Mouse (Mus musculus) lung, postnatal 4 days (tissue): ENCODE measurements around the gene Zfp324.
A peak's percentile ranks its signal among the peaks of the same experiment; 100 is the strongest.

Source experiments
- DNase-seq, 2 experiments: peaks; one replicate each; pipeline ENCODE4 v3.0.0; 2021

Gene Zfp324

DNA sequence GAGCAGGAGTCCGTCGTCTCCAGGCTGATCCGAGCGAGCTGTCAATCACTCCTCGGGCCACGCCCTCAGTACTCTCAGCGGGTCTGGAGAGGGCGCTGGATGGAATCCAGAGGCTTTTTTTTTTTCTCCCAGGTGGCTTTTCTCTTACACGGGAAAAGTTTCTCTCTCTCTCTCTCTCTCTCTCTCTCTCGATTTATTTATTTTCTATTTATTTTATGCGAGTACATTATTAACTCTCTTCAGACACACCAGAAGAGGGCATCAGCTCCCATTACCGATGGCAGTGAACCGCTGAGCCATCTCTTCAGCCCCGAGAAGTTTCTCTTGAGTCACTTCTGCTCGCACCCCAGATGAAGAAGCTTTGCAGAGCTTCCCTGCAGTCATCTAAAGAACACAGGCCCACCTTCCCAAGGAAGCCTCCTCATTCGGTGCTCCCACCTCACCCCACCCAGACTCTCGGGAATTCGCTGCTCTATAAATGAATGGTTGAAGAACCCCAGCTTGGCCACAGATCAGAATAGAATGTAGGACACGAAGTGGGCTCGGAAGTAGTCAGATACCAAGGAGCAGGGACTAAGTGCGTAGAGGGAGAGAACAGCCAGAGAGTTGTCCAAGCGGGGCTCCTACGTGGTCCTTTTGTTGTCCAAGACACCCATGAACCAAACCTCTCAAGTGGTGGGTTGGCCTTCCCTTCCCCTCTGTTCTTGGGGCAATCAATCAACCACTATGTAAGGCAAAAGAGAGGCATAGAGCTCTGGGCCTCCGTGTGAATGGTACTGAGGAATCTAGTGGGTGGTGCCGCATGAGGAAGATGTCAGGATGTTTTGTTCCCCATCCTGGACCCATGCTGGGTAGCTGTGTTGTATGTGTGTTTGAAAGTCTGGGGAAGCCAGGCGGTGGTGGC lies 44.6 kb downstream of the Zfp324 start, which contains the start of gene Zbtb45:
TSS of gene Zbtb45 (minus strand) at position 30 of the 904 bp plus-strand sequence.
- DNase-seq: peak in 1 of 2 experiments; percentile 21

DNA sequence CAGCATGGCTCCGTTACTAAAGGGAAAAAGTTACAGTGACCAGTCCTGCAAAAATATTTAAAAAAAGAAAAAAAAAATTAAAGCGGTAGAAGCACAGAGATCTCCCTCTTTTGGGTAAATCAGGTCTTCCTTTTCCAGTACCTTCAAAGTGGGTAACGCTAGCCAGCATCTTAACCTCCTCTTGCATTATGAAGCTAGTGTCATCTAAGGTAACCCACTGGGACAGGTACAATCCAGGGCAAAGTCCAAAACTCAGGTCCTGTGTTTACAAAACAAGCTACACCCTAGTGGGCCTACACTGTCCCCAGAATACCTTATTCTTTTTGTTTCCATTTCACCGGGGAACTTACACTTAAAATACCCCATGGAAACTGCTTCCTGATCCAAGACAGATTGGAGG lies 48.0 kb downstream of the Zfp324 start:
- DNase-seq: no peak

DNA sequence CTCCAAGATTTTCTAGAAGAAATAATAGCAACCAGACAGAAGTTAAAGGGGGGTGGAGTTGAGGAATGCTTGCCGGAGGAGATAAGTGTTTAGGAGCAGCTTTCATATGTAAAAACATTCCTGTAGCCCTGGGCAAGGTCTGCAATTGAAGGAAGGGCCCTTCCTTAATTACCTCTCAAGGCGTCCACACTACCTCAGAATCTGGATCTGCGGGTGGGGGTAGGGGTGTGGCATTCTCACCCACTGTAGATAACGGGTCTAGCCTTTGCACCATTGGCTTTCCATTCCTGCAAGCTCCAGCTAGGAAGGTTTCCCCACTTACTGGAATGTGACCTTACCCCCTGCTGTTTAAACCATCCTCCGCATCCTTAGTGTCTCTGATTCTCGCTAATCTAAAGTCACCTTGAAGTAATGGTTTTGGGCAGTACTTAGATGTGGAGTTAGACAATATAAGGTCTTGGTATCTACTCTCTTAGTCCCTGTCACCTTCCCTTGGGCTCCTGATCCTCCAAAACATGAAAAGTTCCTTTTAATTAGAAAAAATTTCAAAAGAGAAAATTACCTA lies 48.7 kb downstream of the Zfp324 start:
- DNase-seq: no peak

DNA sequence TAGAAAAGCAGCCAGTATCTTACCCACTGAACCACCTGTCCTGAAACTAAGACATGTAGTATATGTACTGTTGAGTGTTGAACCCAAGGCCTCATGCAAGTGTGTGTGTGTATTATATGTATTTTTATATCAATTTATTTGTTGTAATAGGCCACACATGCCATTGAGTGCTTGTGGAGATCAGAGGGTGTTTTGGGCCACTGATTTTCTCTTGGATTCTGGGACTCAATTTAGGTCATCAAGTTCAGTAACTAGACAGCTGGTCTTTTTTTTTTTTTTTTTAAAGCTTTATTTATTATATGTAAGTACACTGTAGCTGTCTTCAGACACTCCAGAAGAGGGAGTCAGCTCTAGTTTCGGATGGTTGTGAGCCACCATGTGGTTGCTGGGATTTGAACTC lies 49.6 kb downstream of the Zfp324 start:
- no peak for DNase-seq

DNA sequence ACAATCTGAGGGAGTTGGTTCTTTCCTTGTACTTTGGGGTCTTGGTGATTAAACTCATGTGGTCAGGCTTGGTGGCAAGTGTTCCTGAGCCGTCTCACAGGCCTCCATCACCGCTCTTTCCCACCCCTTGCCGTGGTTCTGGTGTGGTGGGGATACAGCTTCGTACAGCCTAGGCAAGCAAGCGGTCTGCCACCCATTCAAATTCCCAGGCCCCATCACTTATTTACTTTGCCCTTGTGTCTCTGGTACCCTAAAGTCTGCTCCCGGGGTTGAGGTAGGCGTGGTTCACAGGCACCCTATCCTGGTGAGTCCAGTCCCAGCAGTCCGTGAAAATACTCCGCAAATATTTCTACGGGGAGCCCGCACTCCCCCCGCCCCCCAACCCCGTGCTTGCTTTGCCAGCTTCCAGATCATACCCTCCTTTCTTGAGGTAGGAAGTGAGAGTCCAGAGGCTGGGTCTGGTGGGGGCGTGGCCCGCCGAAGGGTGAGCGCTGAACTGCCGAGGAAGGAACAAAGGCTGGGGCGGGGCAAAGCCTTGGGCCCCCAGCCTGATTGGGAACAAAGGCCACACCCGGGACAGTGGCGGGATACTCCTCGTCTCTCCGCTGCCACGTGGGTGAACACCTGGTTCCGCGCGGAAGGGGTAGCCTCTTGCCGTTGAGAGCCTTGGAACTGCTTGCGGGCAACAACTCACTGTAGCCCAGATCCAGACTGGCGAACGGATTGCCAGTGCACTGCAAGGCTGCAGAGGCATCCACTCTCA lies 57.3 kb downstream of the Zfp324 start:
- peak; percentile 85 to 93 for DNase-seq
